Mouse (Mus musculus) bone marrow, adult 2 months (tissue): Measurements from ENCODE around the gene Ttll13. TPM values are rescaled to one million over a fixed set of nuclear protein-coding genes. Genes with fewer than 3 reads are reported as not detected.

Experiments
- H3K27ac ChIP-seq: fragments of 200-500 bp; 2 replicates; pipeline ENCODE4 v1.5.1; 2012; ENCODE audit warnings: low read depth, mild to moderate bottlenecking, control low read depth, inconsistent platforms, low read length; ENCODE audit not compliant: control insufficient read depth, poor library complexity, insufficient read depth
- H3K4me1 ChIP-seq: fragments of 200-500 bp; 2 replicates; pipeline ENCODE4 v1.6.1; 2011; ENCODE audit warnings: low read length; ENCODE audit not compliant: control insufficient read depth, insufficient read depth
- H3K4me3 ChIP-seq: fragments of 200-500 bp; replicated peaks from 2 replicates; pipeline ENCODE3; 2011; ENCODE audit warnings: mild to moderate bottlenecking, low read depth, low read length, control low read depth; ENCODE audit not compliant: control insufficient read depth
- CTCF ChIP-seq: fragments of 200-500 bp; IDR thresholded peaks from 2 replicates; pipeline ENCODE4 v1.5.1; 2011; ENCODE audit warnings: low read length, control low read depth; ENCODE audit not compliant: control insufficient read depth, insufficient read depth
- POLR2A ChIP-seq: fragments of 200-500 bp; IDR thresholded peaks from 2 replicates; pipeline ENCODE4 v1.6.1; 2011; ENCODE audit warnings: low read depth, mild to moderate bottlenecking, control low read depth, low read length, borderline replicate concordance; ENCODE audit not compliant: control insufficient read depth
- WGBS: fragments of 180-500 bp; shearing (Covaris S2); methylation state at CpG from one replicate; pipeline ENCODE4 v1.1.7; 2018; 5-methylcytosine and 5-hydroxymethylcytosine counted together
- polyA plus RNA-seq: library from polyadenylated mRNA; stranded (reverse); fragments of >200 nt; gene quantifications from 2 replicates; pipeline ENCODE4 v1.2.4, GENCODE M21; 2011; ENCODE audit warnings: low replicate concordance; ENCODE audit not compliant: missing spikeins, insufficient read depth, insufficient read length

The Ttll13 gene
- polyA plus RNA-seq, 1 experiment: not detected

- TF ChIP-seq POLR2A (no peak), CTCF (no peak)
- WGBS: 46% methylated on average over 18 of the region's 18 CpGs
- H3K4me3 ChIP-seq: no peak overlapping the region
- H3K4me1 ChIP-seq: peaks cover 39% of the 10 kb centered on the region
- H3K27ac ChIP-seq: peak overlapping the region; percentile 91
Observed at GRCm38 (mm10) chr7:80208026-80208642, 38.0 kb upstream of the Ttll13 start.

- Histone ChIP-seq H3K4me1 (peaks cover 34% of the 10 kb centered on the region), H3K4me3 (no peak overlapping the region), H3K27ac (peak overlapping the region; percentile 91)
- 8% methylated on average over 10 of the region's 10 CpGs for WGBS
- TF ChIP-seq POLR2A (peak; percentile 70), CTCF (no peak)
Observed at GRCm38 (mm10) chr7:80208738-80209430, 37.3 kb upstream of the Ttll13 start.

GRCm38 (mm10) chr7:80209669-80210068 lies 36.5 kb upstream of the Ttll13 start:
- peak overlapping the region; percentile 10 for H3K4me3 ChIP-seq
- no peak for TF ChIP-seq CTCF
- 0 out of 2 replicates have a peak, but pooled peaks have one; percentile 31 for TF ChIP-seq POLR2A
- peaks cover 32% of the 10 kb centered on the region for H3K4me1 ChIP-seq
- WGBS: under 1% methylated on average over 6 of the region's 6 CpGs
- peak overlapping the region; percentile 91 for H3K27ac ChIP-seq

- H3K4me3 ChIP-seq: no peak overlapping the region
- TF ChIP-seq CTCF (no peak), POLR2A (no peak)
- peaks cover 27% of the 10 kb centered on the region for H3K4me1 ChIP-seq
- 75% methylated on average over 4 of the region's 4 CpGs for whole genome bisulfite sequencing
- H3K27ac ChIP-seq: peak overlapping the region; percentile 7; the same call in 1 of the 2 replicates
Observed at GRCm38 (mm10) chr7:80210982-80211381, 35.2 kb upstream of the Ttll13 start.

GRCm38 (mm10) chr7:80213604-80214003 lies 32.6 kb upstream of the Ttll13 start:
- WGBS: 94% methylated on average over 7 of the region's 7 CpGs
- no peak overlapping the region for H3K27ac ChIP-seq
- no peak overlapping the region for H3K4me3 ChIP-seq
- TF ChIP-seq CTCF (no peak), POLR2A (no peak)
- peaks cover 13% of the 10 kb centered on the region; the same call in 1 of the 2 replicates for H3K4me1 ChIP-seq

GRCm38 (mm10) chr7:80214459-80214858 lies 31.7 kb upstream of the Ttll13 start:
- H3K4me3 ChIP-seq: no peak overlapping the region
- peak overlapping the region; percentile 15; the same call in 1 of the 2 replicates for H3K27ac ChIP-seq
- no peak for TF ChIP-seq CTCF
- no peak for TF ChIP-seq POLR2A
- H3K4me1 ChIP-seq: peaks cover 10% of the 10 kb centered on the region; the same call in 1 of the 2 replicates
- WGBS: 81% methylated on average over 8 of the region's 8 CpGs

- Histone ChIP-seq H3K4me3 (no peak overlapping the region), H3K4me1 (peaks cover 9% of the 10 kb centered on the region; the same call in 1 of the 2 replicates), H3K27ac (peak overlapping the region; percentile 27)
- TF ChIP-seq CTCF (peak; percentile 93), POLR2A (no peak)
- 28% methylated on average over 4 of the region's 4 CpGs for whole genome bisulfite sequencing
Observed at GRCm38 (mm10) chr7:80215398-80215797, 30.8 kb upstream of the Ttll13 start.

- Histone ChIP-seq H3K4me3 (no peak overlapping the region), H3K27ac (no peak overlapping the region), H3K4me1 (peaks cover 4% of the 10 kb centered on the region; the same call in 1 of the 2 replicates)
- no peak for TF ChIP-seq POLR2A
- TF ChIP-seq CTCF: no peak
- WGBS: 89% methylated on average over 8 of the region's 8 CpGs
Observed at GRCm38 (mm10) chr7:80216566-80216965, 29.6 kb upstream of the Ttll13 start.

- Histone ChIP-seq H3K4me3 (no peak overlapping the region), H3K27ac (no peak overlapping the region), H3K4me1 (no peaks in the 10 kb centered on the region; the same call in 1 of the 2 replicates)
- WGBS: 95% methylated on average over 9 of the region's 9 CpGs
- TF ChIP-seq POLR2A (no peak), CTCF (no peak)
Observed at GRCm38 (mm10) chr7:80218666-80219065, 27.5 kb upstream of the Ttll13 start.
